Mouse (Mus musculus) left cerebral cortex, postnatal 36 days (tissue): ENCODE data around the gene Defb29. TPM values are rescaled to one million over a fixed set of nuclear protein-coding genes. Genes with fewer than 3 reads are reported as not detected.

ENCODE experiments used
- DNase-seq, 2 experiments: peaks; one replicate each; pipeline ENCODE4 v3.0.0; 2021 to 2022; ENCODE audit warnings: low spot score in 2 of 2, mixed read lengths in 1 of 2
- intact Hi-C: fragments of 180-260 bp; cut with DNase I; formaldehyde crosslinking; loops from one replicate; pipeline ENCODE4 v1.15.1; 2025
- total RNA-seq, 2 experiments: library from RNA; stranded (reverse); gene quantifications; 2 replicates each; pipeline ENCODE4 v1.2.3; 2021

Defb29 gene
- total RNA-seq, 2 experiments from 2014 or later = not detected

GRCm38 (mm10) chr2:152511592-152511991, 28.3 kb downstream of the Defb29 start, which contains the start of gene Defb26:
Gene Defb26 (minus strand): TSS chr2:152511692.
- intact Hi-C loops = no loop called here

GRCm38 (mm10) chr2:152503950-152504349, 35.9 kb downstream of the Defb29 start:
- DNase-seq = no peak
- intact Hi-C loops = no loop called here

More at GRCm38 (mm10) chr2:152511592-152511991, 28.3 kb downstream of the Defb29 start, which contains the start of gene Defb26:
- DNase-seq = no peak

GRCm38 (mm10) chr2:152500863-152501229, 39.1 kb downstream of the Defb29 start:
- DNase-seq = no peak
- intact Hi-C loops = no loop called here

GRCm38 (mm10) chr2:152500204-152500862, 39.6 kb downstream of the Defb29 start:
- no peak for DNase-seq
- intact Hi-C loops = no loop called here

- intact Hi-C loops = no loop called here
- DNase-seq = no peak
These were observed 41.9 kb downstream of the Defb29 start for GRCm38 (mm10) chr2:152498020-152498419.

- intact Hi-C loops = no loop called here
- no peak for DNase-seq
These were observed 46.7 kb downstream of the Defb29 start for GRCm38 (mm10) chr2:152493151-152493550.

GRCm38 (mm10) chr2:152490038-152490437, 49.9 kb downstream of the Defb29 start, which contains the start of gene Defb22:
Gene Defb22 (minus strand): TSS chr2:152490138.
- no peak for DNase-seq
- intact Hi-C loops = no loop called here

Other genes starting within 250 kb of the Defb29 start
- 10 to 100 TPM; 53.6 to 57.1 TPM for gene Tbc1d20, start 246.3 kb downstream of the Defb29 start, total RNA-seq
- gene Rbck1, start 207.4 kb downstream of the Defb29 start, total RNA-seq = 100 to 1,000 TPM in 1 of 2 experiments, 10 to 100 TPM in 1; 92.3 to 124 TPM
- 1 to 10 TPM in 1 of 2 experiments, under 1 TPM in 1; 0.62 to 1.7 TPM for gene Trib3, start 196.1 kb downstream of the Defb29 start, total RNA-seq
- 10 to 100 TPM; 66.2 to 81.9 TPM for gene Nrsn2, start 163.5 kb downstream of the Defb29 start, total RNA-seq
- gene Sox12, start 142.0 kb downstream of the Defb29 start, total RNA-seq = 10 to 100 TPM; 14.7 to 15.6 TPM
- 10 to 100 TPM in 1 of 2 experiments, 1 to 10 TPM in 1; 9.5 to 11.3 TPM for gene Zcchc3, start 125.1 kb downstream of the Defb29 start, total RNA-seq
- gene 6820408C15Rik, start 124.5 kb downstream of the Defb29 start, total RNA-seq = 1 to 10 TPM; 2.1 to 3.6 TPM
- not detected for gene Defb23, start 75.5 kb downstream of the Defb29 start, total RNA-seq
- not detected for gene Defb20, start 63.0 kb downstream of the Defb29 start, total RNA-seq
- not detected for gene Defb22, start 50.0 kb downstream of the Defb29 start, total RNA-seq
- not detected for gene Defb26, start 28.4 kb downstream of the Defb29 start, total RNA-seq
- not detected for gene Defb28, start 21.8 kb downstream of the Defb29 start, total RNA-seq
- not detected for gene Gm17416, start 29.2 kb upstream of the Defb29 start, total RNA-seq
- gene Defb21, start 32.6 kb upstream of the Defb29 start, total RNA-seq = not detected
- gene Defb19, start 40.2 kb upstream of the Defb29 start, total RNA-seq = not detected
- not detected for gene Defb45, start 59.3 kb upstream of the Defb29 start, total RNA-seq
- gene Defb36, start 64.2 kb upstream of the Defb29 start, total RNA-seq = not detected
- not detected for gene Defb25, start 83.0 kb upstream of the Defb29 start, total RNA-seq
- gene Rem1, start 86.9 kb upstream of the Defb29 start, total RNA-seq = 1 to 10 TPM in 1 of 2 experiments, under 1 TPM in 1; 0.86 to 1.4 TPM
- 10 to 100 TPM; 72.2 to 75.4 TPM for gene H13, start 129.4 kb upstream of the Defb29 start, total RNA-seq
- gene Mcts2, start 146.9 kb upstream of the Defb29 start, total RNA-seq = 10 to 100 TPM; 17.0 to 18.9 TPM
- gene Id1, start 196.2 kb upstream of the Defb29 start, total RNA-seq = 10 to 100 TPM; 22.9 to 23.9 TPM
- 1 to 10 TPM; 1.7 to 1.8 TPM for gene Cox4i2, start 214.1 kb upstream of the Defb29 start, total RNA-seq